Mouse (Mus musculus): ENCODE measurements around the gene Gng2.

DNA sequence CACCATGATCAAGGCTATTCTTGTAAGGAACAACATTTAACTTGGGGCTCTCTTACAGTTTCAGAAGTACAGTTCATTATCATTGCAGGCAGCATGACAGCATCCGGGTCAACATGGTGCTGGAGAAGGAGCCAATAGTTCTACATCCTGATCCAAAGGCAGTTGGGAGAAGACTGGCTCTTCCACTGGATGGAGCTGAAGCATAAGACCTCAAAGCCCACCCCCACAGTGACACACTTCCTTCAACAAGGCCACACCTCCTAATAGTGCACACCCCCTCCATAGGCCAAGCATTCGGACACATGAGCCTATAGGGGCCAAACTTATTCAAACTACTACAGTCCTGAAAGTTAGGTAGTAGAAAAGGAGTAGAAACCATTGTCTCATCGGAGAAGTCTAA lies 42.3 kb downstream of the Gng2 start:
- TF ChIP-seq MAX (IDR thresholded peaks at IDR 0.05), result no peak
- TF ChIP-seq CTCF (IDR thresholded peaks at IDR 0.05; ENCODE audit: control insufficient read depth, insufficient read depth, insufficient read length), result no peak
- TF ChIP-seq CEBPB (IDR thresholded peaks at IDR 0.05; ENCODE audit: low read depth), result no peak
- TF ChIP-seq USF1 (IDR thresholded peaks at IDR 0.05; ENCODE audit: low read depth), result no peak
